Mouse (Mus musculus) MEL (cell line): Measurements from ENCODE around the gene Lypd1.

ENCODE experiments used
- BHLHE40 ChIP-seq: IDR thresholded peaks from 2 replicates; pipeline ENCODE4 v1.6.1; 2012; ENCODE audit warnings: low read depth, mild to moderate bottlenecking, inconsistent platforms, low read length, improper control_type of control experiment, borderline replicate concordance
- CTCF ChIP-seq, 3 experiments: IDR thresholded peaks in 2 of 3; conservative IDR thresholded peaks in 1 of 3; 2 replicates each; pipeline ENCODE4 v1.5.1; 2011 to 2012; ENCODE audit warnings: low read length in 3 of 3, low read depth in 2 of 3, mild to moderate bottlenecking in 2 of 3, improper control_type of control experiment in 1 of 3, inconsistent platforms in 1 of 3, mixed read lengths in 1 of 3, moderate library complexity in 1 of 3; ENCODE audit not compliant: control insufficient read depth in 1 of 3, insufficient read depth in 1 of 3, poor library complexity in 1 of 3, severe bottlenecking in 1 of 3
- EP300 ChIP-seq, 2 experiments: IDR thresholded peaks; 2 replicates each; pipeline ENCODE4 v1.6.1; 2011; ENCODE audit warnings: improper control_type of control experiment in 2 of 2, low read length in 2 of 2, low read depth in 1 of 2, mild to moderate bottlenecking in 1 of 2
- MXI1 ChIP-seq: IDR thresholded peaks from 2 replicates; pipeline ENCODE4 v1.6.1; 2011; ENCODE audit warnings: mild to moderate bottlenecking, low read depth, low read length, improper control_type of control experiment
- NELFE ChIP-seq: IDR thresholded peaks from 2 replicates; pipeline ENCODE4 v1.6.1; 2011; ENCODE audit warnings: low read depth, low read length, improper control_type of control experiment
- POLR2A ChIP-seq, 2 experiments: IDR thresholded peaks; 2 replicates each; pipeline ENCODE4 v1.6.1; 2011 to 2012; ENCODE audit warnings: low read length in 2 of 2, mild to moderate bottlenecking in 2 of 2, control low read depth in 1 of 2, improper control_type of control experiment in 1 of 2, low read depth in 1 of 2, moderate library complexity in 1 of 2; ENCODE audit not compliant: control insufficient read depth in 1 of 2, insufficient read depth in 1 of 2, poor library complexity in 1 of 2
- SIN3A ChIP-seq: IDR thresholded peaks from 2 replicates; pipeline ENCODE4 v1.6.1; 2012; ENCODE audit warnings: low read length, improper control_type of control experiment, inconsistent platforms
- SMC3 ChIP-seq: IDR thresholded peaks from 2 replicates; pipeline ENCODE4 v1.6.1; 2011; ENCODE audit warnings: low read depth, low read length, improper control_type of control experiment
- TAL1 ChIP-seq: IDR thresholded peaks from 2 replicates; pipeline ENCODE4 v1.6.1; 2012; ENCODE audit warnings: mild to moderate bottlenecking, inconsistent platforms, low read length, moderate library complexity, mixed read lengths
- UBTF ChIP-seq: IDR thresholded peaks from 2 replicates; pipeline ENCODE4 v1.6.1; 2012; ENCODE audit warnings: low read depth, mild to moderate bottlenecking, inconsistent platforms, low read length, improper control_type of control experiment, moderate library complexity, borderline replicate concordance; ENCODE audit not compliant: insufficient read depth
- ZMIZ1 ChIP-seq: IDR thresholded peaks from 2 replicates; pipeline ENCODE4 v1.6.1; 2012; ENCODE audit warnings: low read depth, mild to moderate bottlenecking, inconsistent platforms, low read length, improper control_type of control experiment, moderate library complexity

DNA sequence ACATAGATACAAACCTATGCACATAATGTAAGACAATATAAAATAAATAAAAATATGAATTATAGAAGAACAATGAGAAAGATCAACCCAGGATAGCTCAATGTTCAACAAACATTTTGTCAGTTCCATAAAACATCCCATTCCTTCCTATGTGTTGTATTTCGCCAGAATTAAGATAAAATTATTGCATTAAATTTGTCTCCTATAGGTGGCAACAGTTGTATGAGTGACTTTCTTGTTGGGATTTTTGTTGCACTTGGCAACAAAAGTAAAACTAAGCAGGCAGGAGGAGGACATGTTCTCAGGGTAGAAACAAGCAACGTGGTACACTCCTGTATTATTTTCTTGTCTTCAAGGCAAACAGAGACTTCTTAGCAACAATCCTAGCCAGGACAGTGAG is 10.2 kb upstream of the Lypd1 start:
- no peak for TF ChIP-seq CTCF (IDR thresholded peaks at IDR 0.05 in 2 of 3, conservative IDR thresholded peaks at IDR 0.05 in 1 of 3; ENCODE audit: control insufficient read depth in 1 of 3, insufficient read depth in 1 of 3, low read depth in 2 of 3, low read length in 3 of 3, poor library complexity in 1 of 3, severe bottlenecking in 1 of 3)
- no peak for TF ChIP-seq SIN3A
- TF ChIP-seq POLR2A (IDR thresholded peaks at IDR 0.05; ENCODE audit: control insufficient read depth in 1 of 2, insufficient read depth in 1 of 2, low read depth in 1 of 2, low read length in 2 of 2, poor library complexity in 1 of 2): no peak
- no peak for TF ChIP-seq MXI1
- TF ChIP-seq UBTF: no peak
- TF ChIP-seq TAL1: no peak
- TF ChIP-seq NELFE: no peak
- no peak for TF ChIP-seq EP300 (IDR thresholded peaks at IDR 0.05; ENCODE audit: low read depth in 1 of 2, low read length in 2 of 2)
- TF ChIP-seq SMC3: no peak
- no peak for TF ChIP-seq ZMIZ1
- TF ChIP-seq BHLHE40: no peak
